ENCODE assay signal across 24 mouse cellular contexts in the genomic region with DNA sequence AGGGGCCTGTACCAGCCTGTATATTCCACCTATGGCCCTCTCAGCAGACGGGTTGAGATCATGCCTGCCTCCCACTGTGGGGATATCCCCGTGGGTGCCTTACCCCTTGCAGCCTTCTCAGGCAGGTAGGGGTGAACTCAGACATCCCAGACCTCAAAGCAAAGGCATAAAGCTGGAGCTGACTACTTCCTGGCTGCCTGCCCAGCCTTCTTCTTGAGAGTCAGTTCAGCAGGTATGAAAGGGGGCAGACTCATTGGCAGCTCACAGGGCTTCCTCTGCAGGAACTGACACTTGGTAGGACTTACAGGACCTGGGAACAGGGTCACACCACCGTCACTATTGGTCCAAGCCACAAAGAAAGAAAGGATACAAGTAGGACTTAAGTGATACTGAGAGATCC.
A peak's percentile ranks its signal among the peaks of the same experiment; 100 is the strongest.
DNase-seq lines count a peak whose midpoint lies in the region; ATAC-seq and TF ChIP-seq lines count a peak whose summit lies in the region.
"Had no signal": no experiment of that assay in that cellular context is flagged by ENCODE, and none has a peak within 500 bp of the region (broad histone marks: within the 10 kb centered on the region; RNA-seq: fewer than 3 reads in every experiment).

No protein-coding gene starts in this region.

- TF ChIP-seq EP300 in lung, postnatal 0 days (IDR thresholded peaks at IDR 0.05), result no peak

- peak; percentile 57 for DNase-seq in kidney, postnatal 10 days
- no peak for DNase-seq in kidney, adult 9 months
- DNase-seq in lung, adult 2 months, result peak; percentile 35
- no peak for DNase-seq in lung, adult 18-20 months
- peak; percentile 64 for DNase-seq in lung, postnatal 0 days (ENCODE audit: low spot score)
- peak; percentile 54 for DNase-seq in lung, postnatal 14 days
- no peak for DNase-seq in ovary, postnatal 10 days (ENCODE audit: low spot score)
- DNase-seq: adrenal gland, postnatal 10 days; adrenal gland, postnatal 36 days; B cell, adult 2 months; cerebellum, adult 18-20 months; cerebellum, adult 9-10 months; cerebellum, postnatal 14 days; forebrain, postnatal 0 days; gastrocnemius, adult 2 months; gastrocnemius, postnatal 14 days; heart, adult 11 months had no signal

- no peak for TF ChIP-seq CTCF in lung, adult 2 months (IDR thresholded peaks at IDR 0.05; ENCODE audit: insufficient read depth, low read length)
- no peak for TF ChIP-seq CTCF in lung, postnatal 0 days (IDR thresholded peaks at IDR 0.05)

- no peaks in the 10 kb centered on the region for H3K27me3 ChIP-seq in lung, postnatal 0 days (replicated peaks; ENCODE audit: insufficient read depth, low read length)
- H3K27me3 ChIP-seq: embryonic facial prominence, embryonic 15.5 days; Patski had no signal

- H3K27ac ChIP-seq in lung, postnatal 0 days (ENCODE audit: low read length), result no peak overlapping the region
- H3K27ac ChIP-seq: embryonic facial prominence, embryonic 15.5 days; gastrocnemius, adult 2 months; hindbrain, embryonic 12.5 days; hindbrain, embryonic 15.5 days had no signal

- no peak for TF ChIP-seq POLR2A in lung, adult 2 months (IDR thresholded peaks at IDR 0.05; ENCODE audit: borderline replicate concordance, extremely low read depth, low read depth, low read length)

- H3K4me2 ChIP-seq in lung, postnatal 0 days (replicated peaks; ENCODE audit: low read depth, low read length), result no peak overlapping the region
- H3K4me2 ChIP-seq: embryonic facial prominence, embryonic 15.5 days; heart, embryonic 11.5 days; hindbrain, embryonic 12.5 days; hindbrain, embryonic 15.5 days had no signal

- no peak for ATAC-seq in lung, postnatal 0 days
- ATAC-seq: forebrain, embryonic 14.5 days; forebrain, postnatal 0 days; Patski had no signal

- WGBS in lung, adult 2 months, result 77% methylated on average over 3 of the region's 3 CpGs
- WGBS in lung, postnatal 0 days, result 59% methylated on average over 3 of the region's 3 CpGs

- no peaks in the 10 kb centered on the region for H3K36me3 ChIP-seq in lung, postnatal 0 days (ENCODE audit: insufficient read depth, low read length)
- H3K36me3 ChIP-seq: embryonic facial prominence, embryonic 15.5 days; G1E; hindbrain, embryonic 12.5 days; hindbrain, embryonic 15.5 days had no signal

- peaks cover 14% of the 10 kb centered on the region for H3K4me1 ChIP-seq in lung, adult 2 months (ENCODE audit: control insufficient read depth, insufficient read depth, low read length)
- H3K4me1 ChIP-seq in lung, postnatal 0 days (ENCODE audit: insufficient read depth, low read depth, low read length), result peaks cover 6% of the 10 kb centered on the region; the same call in 1 of the 2 replicates

- no peak overlapping the region for H3K4me3 ChIP-seq in lung, adult 2 months (replicated peaks; ENCODE audit: extremely low read depth, low read depth, low read length)
- H3K4me3 ChIP-seq in lung, postnatal 0 days (ENCODE audit: low read depth, low read length), result no peak overlapping the region
- H3K4me3 ChIP-seq: embryonic facial prominence, embryonic 15.5 days; gastrocnemius, adult 2 months; hindbrain, embryonic 12.5 days; hindbrain, embryonic 15.5 days had no signal

- no peak overlapping the region for H3K9ac ChIP-seq in lung, postnatal 0 days (replicated peaks; ENCODE audit: low read depth)
- H3K9ac ChIP-seq: embryonic facial prominence, embryonic 15.5 days; forebrain, postnatal 0 days; hindbrain, embryonic 12.5 days; hindbrain, embryonic 15.5 days had no signal

- H3K9me3 ChIP-seq in lung, postnatal 0 days (ENCODE audit: low read length), result no peaks in the 10 kb centered on the region
- H3K9me3 ChIP-seq: embryonic facial prominence, embryonic 15.5 days; hindbrain, embryonic 12.5 days; hindbrain, embryonic 15.5 days had no signal

Comparison
In these comparisons a context has a peak if more than half of its experiments do, and no peak if none do; other contexts are left out.
1. DNase-seq: peak in kidney, postnatal 10 days (single experiment), lung, adult 2 months (single experiment), lung, postnatal 0 days (single experiment) and lung, postnatal 14 days (single experiment); none in kidney, adult 9 months (single experiment), lung, adult 18-20 months (0 of 2) and ovary, postnatal 10 days (single experiment).